Comparison of ENCODE assay signal across 7 mouse cellular contexts in the genomic region with DNA sequence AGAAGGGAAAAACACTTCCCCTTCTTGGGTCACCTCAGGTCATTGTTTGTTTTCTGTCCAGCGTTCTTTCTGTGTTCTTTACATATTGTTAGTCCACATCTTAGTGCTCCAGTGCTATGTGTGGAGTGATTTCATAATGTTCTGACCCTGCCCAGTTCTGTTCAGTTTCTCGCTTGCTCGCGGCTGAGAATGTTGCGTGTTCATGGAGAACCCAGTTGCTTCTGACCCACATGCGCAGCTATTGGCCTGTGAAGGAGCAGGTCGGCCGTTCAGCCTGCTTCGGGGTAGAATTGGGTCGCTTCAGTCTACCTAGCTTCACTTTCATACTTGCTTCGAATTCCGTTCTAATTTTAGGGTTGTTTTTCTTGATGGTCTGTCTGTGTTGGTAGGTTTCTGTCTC. TPM values are rescaled to one million over a fixed set of nuclear protein-coding genes. Genes with fewer than 3 reads are reported as not detected.
DNase-seq lines count a peak whose midpoint lies in the region; ATAC-seq and TF ChIP-seq lines count a peak whose summit lies in the region.

No protein-coding gene starts in this region.

- H3K27me3 ChIP-seq in limb, embryonic 13.5 days, result peaks cover 10% of the 10 kb centered on the region
- no peaks in the 10 kb centered on the region for H3K27me3 ChIP-seq in midbrain, postnatal 0 days (ENCODE audit: insufficient read depth, low read length)

- no peak for TF ChIP-seq CTCF in cortical plate, adult 2 months (IDR thresholded peaks at IDR 0.05; ENCODE audit: extremely low read depth, insufficient read depth, low read length)
- TF ChIP-seq CTCF in midbrain, postnatal 0 days (IDR thresholded peaks at IDR 0.05), result no peak

- peak overlapping the region; percentile 83 for H3K4me2 ChIP-seq in limb, embryonic 13.5 days (replicated peaks)
- peak overlapping the region; percentile 68 for H3K4me2 ChIP-seq in midbrain, postnatal 0 days (ENCODE audit: low read depth, low read length, poor library complexity, severe bottlenecking)

- 85% methylated on average over 12 of the region's 12 CpGs for WGBS in limb, embryonic 13.5 days
- WGBS in midbrain, postnatal 0 days, result 71% methylated on average over 12 of the region's 12 CpGs

- no peak overlapping the region for H3K27ac ChIP-seq in cortical plate, adult 2 months (ENCODE audit: insufficient read depth, low read length)
- no peak overlapping the region for H3K27ac ChIP-seq in limb, embryonic 13.5 days
- H3K27ac ChIP-seq in midbrain, postnatal 0 days (ENCODE audit: low read depth, low read length), result no peak overlapping the region

- peaks cover 8% of the 10 kb centered on the region for H3K4me1 ChIP-seq in cortical plate, adult 2 months (ENCODE audit: control insufficient read depth, insufficient read depth, low read length)
- H3K4me1 ChIP-seq in limb, embryonic 13.5 days, result peaks cover 32% of the 10 kb centered on the region
- peaks cover 14% of the 10 kb centered on the region; the same call in 1 of the 2 replicates for H3K4me1 ChIP-seq in midbrain, postnatal 0 days (ENCODE audit: insufficient read depth, low read length)

- peak overlapping the region; percentile 70 for H3K4me3 ChIP-seq in cortical plate, adult 2 months (ENCODE audit: insufficient read depth, low read length)
- peak overlapping the region; percentile 95 for H3K4me3 ChIP-seq in limb, embryonic 13.5 days
- H3K4me3 ChIP-seq in midbrain, postnatal 0 days (ENCODE audit: low read depth, low read length), result peak overlapping the region; percentile 93

- DNase-seq in adrenal gland, postnatal 25 days, result peak; percentile 29
- peak; percentile 31 to 43 for DNase-seq in heart, postnatal 14 days
- no peak for DNase-seq in midbrain, postnatal 0 days (ENCODE audit: low spot score)
- DNase-seq in c-Kit-positive CD71-positive TER-119-positive erythroid progenitor cells, embryonic 14.5 days (ENCODE audit: low spot score), result no peak
- DNase-seq in spleen, postnatal 14 days (ENCODE audit: low spot score in 2 of 2), result no peak

- peak overlapping the region; percentile 96 for H3K9ac ChIP-seq in limb, embryonic 13.5 days
- no peak overlapping the region for H3K9ac ChIP-seq in midbrain, postnatal 0 days (replicated peaks; ENCODE audit: low read length, poor library complexity, severe bottlenecking)

- TF ChIP-seq POLR2A in cortical plate, adult 2 months (IDR thresholded peaks at IDR 0.05; ENCODE audit: extremely low read depth, insufficient read depth, low read length), result peak; percentile 39; the same call in 1 of the 2 replicates

- intact Hi-C loops in heart, postnatal 14 days (cut with DNase I), result no loop called here

- no peak for ATAC-seq in limb, embryonic 13.5 days (ENCODE audit: low FRiP score, low read depth)
- ATAC-seq in midbrain, postnatal 0 days (ENCODE audit: low FRiP score), result no peak

- no peaks in the 10 kb centered on the region for H3K9me3 ChIP-seq in limb, embryonic 13.5 days
- H3K9me3 ChIP-seq in midbrain, postnatal 0 days (ENCODE audit: low read length), result no peaks in the 10 kb centered on the region

- peaks cover 42% of the 10 kb centered on the region for H3K36me3 ChIP-seq in limb, embryonic 13.5 days
- H3K36me3 ChIP-seq in midbrain, postnatal 0 days (ENCODE audit: insufficient read depth, low read length), result peaks cover 10% of the 10 kb centered on the region; the same call in 1 of the 2 replicates

RNA-seq across cellular contexts. Expression of a gene that starts 2.6 kb away (rescaled TPM):
- total RNA-seq in adrenal gland, postnatal 25 days (2021), result 153 and 166 TPM in 2 replicates
- 148 and 164 TPM in 2 replicates for polyA plus RNA-seq in cortical plate, adult 2 months (2012; rRNA removed)
- 10 to 100 TPM; 58.6 to 59.5 TPM for total RNA-seq in heart, postnatal 14 days (2021)
- 38.4 and 38.6 TPM in 2 replicates for polyA plus RNA-seq in limb, embryonic 13.5 days (2015; fragmentation: Nextera tagmentation; extraction: Ambion mirVana)
- 70.0 and 92.2 TPM in 2 replicates for total RNA-seq in midbrain, postnatal 0 days (2014; rRNA removed)
- 36.0 and 42.4 TPM in 2 replicates for polyA plus RNA-seq in midbrain, postnatal 0 days (2015; fragmentation: Nextera tagmentation; extraction: Ambion mirVana)

Comparison
In these comparisons a context has a peak if more than half of its experiments do, and no peak if none do; other contexts are left out.
1. DNase-seq: peak in adrenal gland, postnatal 25 days (single experiment) and heart, postnatal 14 days (2 of 2); none in midbrain, postnatal 0 days (single experiment), c-Kit-positive CD71-positive TER-119-positive erythroid progenitor cells, embryonic 14.5 days (single experiment) and spleen, postnatal 14 days (0 of 2).
2. Peak in every context shown above with its lines, with median percentiles within 50 percentile points of each other: H3K4me3 ChIP-seq.